Mouse (Mus musculus) megakaryocyte, embryonic 14.5 days (primary cell): ENCODE data around the gene Shc4.

Source experiments
- FLI1 ChIP-seq: IDR thresholded peaks from 2 replicates; pipeline ENCODE4 v1.6.1; 2012; ENCODE audit warnings: low read length, inconsistent platforms, mixed read lengths
- GATA1 ChIP-seq: IDR thresholded peaks from 3 replicates; pipeline ENCODE4 v1.6.1; 2012; ENCODE audit warnings: mixed read lengths, low read length, inconsistent platforms, borderline replicate concordance

DNA sequence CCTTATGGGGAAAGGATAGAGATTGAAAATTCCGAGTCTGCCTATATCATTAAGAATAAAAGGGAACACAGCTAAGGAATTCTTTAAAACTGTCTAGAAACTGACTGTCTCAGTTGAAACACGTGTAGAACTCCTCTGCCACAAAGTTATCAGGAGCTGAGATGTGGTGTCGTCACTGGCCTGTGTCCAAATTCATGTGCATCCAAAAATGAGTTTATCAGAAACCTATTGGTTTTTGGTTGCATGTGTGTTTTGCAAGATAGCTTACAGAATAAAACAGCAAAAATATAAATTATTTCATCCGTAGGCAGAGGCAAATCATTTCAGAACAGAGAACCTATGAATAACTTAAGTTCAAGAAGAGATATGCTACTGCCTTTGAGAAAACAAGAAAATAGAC, 57.3 kb downstream of the Shc4 start:
- no peak for TF ChIP-seq GATA1
- TF ChIP-seq FLI1 = no peak
